ENCODE assay signal across 8 mouse cellular contexts in genomic region chr9:25251611-25252282, GRCm38 (mm10). TPM values are rescaled to one million over a fixed set of nuclear protein-coding genes. Genes with fewer than 3 reads are reported as not detected.
DNase-seq lines count a peak whose midpoint lies in the region; ATAC-seq and TF ChIP-seq lines count a peak whose summit lies in the region.

No protein-coding gene starts in this region.

- peak overlapping the region; percentile 96 for H3K9ac ChIP-seq in intestine, postnatal 0 days (ENCODE audit: low read depth, low read length)

- H3K27ac ChIP-seq in intestine, postnatal 0 days (ENCODE audit: low read depth, low read length): peak overlapping the region; percentile 97
- peak overlapping the region; percentile 99 for H3K27ac ChIP-seq in limb, embryonic 10.5 days
- peak overlapping the region; percentile 99 for H3K27ac ChIP-seq in midbrain, embryonic 10.5 days (replicated peaks)

- H3K27me3 ChIP-seq in intestine, postnatal 0 days (replicated peaks; ENCODE audit: control insufficient read depth, insufficient read depth, low read length): no peaks in the 10 kb centered on the region
- no peaks in the 10 kb centered on the region for H3K27me3 ChIP-seq in limb, embryonic 10.5 days (ENCODE audit: low read depth, poor library complexity, severe bottlenecking)
- no peaks in the 10 kb centered on the region for H3K27me3 ChIP-seq in midbrain, embryonic 10.5 days (ENCODE audit: low read depth, poor library complexity, severe bottlenecking)

- H3K4me3 ChIP-seq in intestine, postnatal 0 days (ENCODE audit: low read depth, low read length): peak overlapping the region; percentile 78
- H3K4me3 ChIP-seq in limb, embryonic 10.5 days: peak overlapping the region; percentile 100
- H3K4me3 ChIP-seq in midbrain, embryonic 10.5 days: peak overlapping the region; percentile 94

- H3K4me2 ChIP-seq in intestine, postnatal 0 days (replicated peaks; ENCODE audit: low read depth): peak overlapping the region; percentile 75

- peak; percentile 93 for DNase-seq in 416B (ENCODE audit: low read depth)
- peak; percentile 93 for DNase-seq in adrenal gland, postnatal 14 days
- DNase-seq in embryo, embryonic 9.5 days (ENCODE audit: extremely low spot score): peak; percentile 92
- peak; percentile 87 for DNase-seq in gastrocnemius, postnatal 25 days
- peak; percentile 93 for DNase-seq in limb, embryonic 10.5 days (ENCODE audit: low spot score)
- peak; percentile 91 for DNase-seq in midbrain, embryonic 10.5 days (ENCODE audit: low spot score)
- DNase-seq in skeletal muscle tissue, adult 2 months (ENCODE audit: low read depth, low spot score): peak; percentile 89

- H3K4me1 ChIP-seq in intestine, postnatal 0 days (replicated peaks; ENCODE audit: control insufficient read depth, insufficient read depth, low read length): no peaks in the 10 kb centered on the region; the same call in none of the 2 replicates
- H3K4me1 ChIP-seq in limb, embryonic 10.5 days: peaks cover 14% of the 10 kb centered on the region
- peaks cover 28% of the 10 kb centered on the region for H3K4me1 ChIP-seq in midbrain, embryonic 10.5 days

- under 1% methylated on average over 41 of the region's 41 CpGs for WGBS in intestine, postnatal 0 days
- whole genome bisulfite sequencing in limb, embryonic 10.5 days: 0% methylated on average over 41 of the region's 41 CpGs
- under 1% methylated on average over 41 of the region's 41 CpGs for WGBS in midbrain, embryonic 10.5 days

- no peak for TF ChIP-seq CTCF in intestine, postnatal 0 days (IDR thresholded peaks at IDR 0.05; ENCODE audit: low read depth)

- H3K9me3 ChIP-seq in intestine, postnatal 0 days (ENCODE audit: control insufficient read depth): no peaks in the 10 kb centered on the region
- no peaks in the 10 kb centered on the region for H3K9me3 ChIP-seq in limb, embryonic 10.5 days (replicated peaks)
- H3K9me3 ChIP-seq in midbrain, embryonic 10.5 days (replicated peaks): no peaks in the 10 kb centered on the region

- ATAC-seq in intestine, postnatal 0 days: peak; percentile 92

- no peaks in the 10 kb centered on the region for H3K36me3 ChIP-seq in intestine, postnatal 0 days (ENCODE audit: control insufficient read depth, insufficient read depth)
- no peaks in the 10 kb centered on the region for H3K36me3 ChIP-seq in limb, embryonic 10.5 days
- H3K36me3 ChIP-seq in midbrain, embryonic 10.5 days: no peaks in the 10 kb centered on the region

RNA-seq across cellular contexts. Expression of gene Sept7, which starts 0.5 kb away (rescaled TPM):
- 118 and 134 TPM in 2 replicates for total RNA-seq in adrenal gland, postnatal 14 days (2021)
- total RNA-seq in gastrocnemius, postnatal 25 days (2021): 10 to 100 TPM; 70.1 to 71.5 TPM
- polyA plus RNA-seq in intestine, postnatal 0 days (2015; fragmentation: Nextera tagmentation; extraction: Ambion mirVana): 147 and 151 TPM in 2 replicates
- polyA plus RNA-seq in limb, embryonic 10.5 days (2016; fragmentation: Nextera tagmentation; extraction: Ambion mirVana): 179 and 233 TPM in 2 replicates
- polyA plus RNA-seq in midbrain, embryonic 10.5 days (2016; fragmentation: Nextera tagmentation; extraction: Ambion mirVana): 234 and 248 TPM in 2 replicates

Comparison
In these comparisons a context has a peak if more than half of its experiments do, and no peak if none do; other contexts are left out.
1. Peak in every context shown above with its lines: DNase-seq, ATAC-seq, H3K4me3 ChIP-seq and H3K27ac ChIP-seq.